Mouse (Mus musculus): ENCODE measurements around the gene Trim11. TPM values are rescaled to one million over a fixed set of nuclear protein-coding genes. Genes with fewer than 3 reads are reported as not detected.

Trim11 gene
- total RNA-seq (2017): 21.0 and 27.6 TPM in 2 replicates

DNA sequence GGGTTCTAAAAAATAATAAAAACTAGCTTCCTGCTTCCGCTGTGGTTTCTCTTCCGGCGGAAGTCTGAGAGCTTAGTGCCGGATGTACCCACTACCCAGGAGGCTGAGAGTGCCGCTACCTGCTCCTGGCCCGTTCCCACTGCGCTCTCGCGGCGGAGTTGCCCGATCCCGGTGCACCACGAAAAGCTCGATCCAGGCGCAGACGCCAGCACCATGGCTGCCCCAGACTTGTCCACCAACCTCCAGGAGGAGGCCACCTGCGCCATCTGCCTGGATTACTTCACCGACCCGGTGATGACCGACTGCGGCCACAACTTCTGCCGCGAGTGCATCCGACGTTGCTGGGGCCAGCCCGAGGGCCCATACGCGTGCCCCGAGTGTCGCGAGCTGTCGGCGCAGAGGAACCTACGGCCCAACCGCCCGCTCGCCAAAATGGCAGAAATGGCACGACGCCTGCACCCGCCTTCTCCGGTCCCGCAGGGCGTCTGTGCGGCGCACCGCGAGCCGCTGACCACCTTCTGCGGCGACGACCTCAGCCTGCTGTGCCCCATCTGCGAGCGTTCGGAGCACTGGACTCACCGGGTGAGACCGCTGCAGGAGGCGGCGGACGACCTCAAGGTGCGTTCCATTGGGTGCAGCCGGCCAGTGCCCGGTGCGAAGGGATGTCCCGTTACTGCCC, at the start of gene Trim11:
TSS of gene Trim11 (plus strand) at position 67 of the 679 bp plus-strand sequence.
- ATAC-seq (replicated peaks in 1 of 2; ENCODE audit: insufficient read depth in 1 of 2, low FRiP score in 2 of 2, low TSS enrichment in 1 of 2, low read depth in 1 of 2, poor library complexity in 2 of 2, severe bottlenecking in 2 of 2): peak; percentile 40 to 54

- ATAC-seq (replicated peaks in 1 of 2; ENCODE audit: insufficient read depth in 1 of 2, low FRiP score in 2 of 2, low TSS enrichment in 1 of 2, low read depth in 1 of 2, poor library complexity in 2 of 2, severe bottlenecking in 2 of 2): no peak
Measured at GRCm38 (mm10) chr11:58929055-58929454, 48.8 kb upstream of the Trim11 start.

GRCm38 (mm10) chr11:58929641-58930040, 48.3 kb upstream of the Trim11 start:
- no peak for ATAC-seq (replicated peaks in 1 of 2; ENCODE audit: insufficient read depth in 1 of 2, low FRiP score in 2 of 2, low TSS enrichment in 1 of 2, low read depth in 1 of 2, poor library complexity in 2 of 2, severe bottlenecking in 2 of 2)

DNA sequence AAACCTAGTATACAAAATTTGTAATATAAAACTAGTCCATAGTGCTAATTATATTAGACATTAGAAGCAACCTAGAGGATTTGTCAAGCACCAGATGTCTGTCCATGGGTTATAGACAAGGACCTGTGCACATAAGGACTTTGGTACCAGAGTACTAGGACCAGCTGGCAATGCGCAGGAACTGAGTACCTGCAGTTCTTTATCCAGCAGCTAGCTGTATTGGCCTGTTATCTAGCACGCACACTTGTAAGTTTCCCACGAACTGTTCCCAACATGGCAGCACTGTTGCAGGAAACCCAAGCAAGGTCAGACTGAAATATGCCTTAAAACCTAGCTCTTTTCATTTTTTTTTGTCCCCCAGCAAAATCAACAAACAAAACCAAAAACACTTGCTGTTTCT, 47.6 kb upstream of the Trim11 start:
- ATAC-seq (replicated peaks in 1 of 2; ENCODE audit: insufficient read depth in 1 of 2, low FRiP score in 2 of 2, low TSS enrichment in 1 of 2, low read depth in 1 of 2, poor library complexity in 2 of 2, severe bottlenecking in 2 of 2): no peak

- no peak for ATAC-seq (replicated peaks in 1 of 2; ENCODE audit: insufficient read depth in 1 of 2, low FRiP score in 2 of 2, low TSS enrichment in 1 of 2, low read depth in 1 of 2, poor library complexity in 2 of 2, severe bottlenecking in 2 of 2)
Measured at GRCm38 (mm10) chr11:58931576-58931975, 46.3 kb upstream of the Trim11 start.

GRCm38 (mm10) chr11:58937909-58938308, 40.0 kb upstream of the Trim11 start:
- ATAC-seq (replicated peaks in 1 of 2; ENCODE audit: insufficient read depth in 1 of 2, low FRiP score in 2 of 2, low TSS enrichment in 1 of 2, low read depth in 1 of 2, poor library complexity in 2 of 2, severe bottlenecking in 2 of 2): no peak

DNA sequence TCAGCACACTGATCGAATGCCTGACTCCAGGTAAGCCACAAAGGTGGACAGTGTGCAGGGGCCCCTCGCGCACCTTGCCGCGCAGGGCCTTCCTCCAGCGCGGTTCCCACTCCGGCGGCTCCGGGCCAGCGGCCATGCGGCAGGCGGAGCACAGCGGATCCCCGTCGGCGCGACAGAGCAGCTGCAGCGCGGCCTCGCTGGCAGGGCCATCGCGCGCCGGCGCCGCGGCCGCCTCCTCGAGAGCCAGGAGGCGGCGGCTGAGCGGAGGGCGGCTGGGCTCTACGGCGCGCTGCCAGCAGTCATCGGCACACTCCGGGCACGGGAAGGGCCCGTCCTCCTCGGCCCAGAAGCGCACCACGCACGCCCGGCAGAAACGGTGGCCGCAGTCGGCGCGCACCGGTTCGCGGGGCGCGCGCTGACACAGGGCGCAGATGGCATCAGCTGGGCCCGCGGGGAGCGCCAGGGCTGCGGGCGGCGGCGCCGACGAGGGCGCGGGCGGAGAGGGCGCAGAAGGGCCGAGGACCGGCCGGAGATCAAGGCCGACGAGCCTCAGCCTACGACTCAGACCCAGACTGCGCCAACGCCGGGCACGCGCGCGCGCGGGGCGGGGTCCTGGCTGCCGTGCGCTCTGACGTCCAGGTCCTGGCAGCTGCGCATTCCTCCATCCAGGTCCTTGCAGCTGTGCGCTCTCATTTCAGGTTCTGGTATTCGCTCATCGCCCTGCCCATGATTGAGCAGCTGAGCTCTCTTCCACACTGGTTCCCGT, 39.4 kb upstream of the Trim11 start, which contains the start of gene Rnf187:
TSS of gene Rnf187 (minus strand) at position 595 of the 766 bp plus-strand sequence.
- peak; percentile 93 to 94 for ATAC-seq (replicated peaks in 1 of 2; ENCODE audit: insufficient read depth in 1 of 2, low FRiP score in 2 of 2, low TSS enrichment in 1 of 2, low read depth in 1 of 2, poor library complexity in 2 of 2, severe bottlenecking in 2 of 2)

- no peak for ATAC-seq (replicated peaks in 1 of 2; ENCODE audit: insufficient read depth in 1 of 2, low FRiP score in 2 of 2, low TSS enrichment in 1 of 2, low read depth in 1 of 2, poor library complexity in 2 of 2, severe bottlenecking in 2 of 2)
Measured at GRCm38 (mm10) chr11:58939088-58939439, 38.8 kb upstream of the Trim11 start.

GRCm38 (mm10) chr11:58944136-58944535, 33.8 kb upstream of the Trim11 start:
- no peak for ATAC-seq (replicated peaks in 1 of 2; ENCODE audit: insufficient read depth in 1 of 2, low FRiP score in 2 of 2, low TSS enrichment in 1 of 2, low read depth in 1 of 2, poor library complexity in 2 of 2, severe bottlenecking in 2 of 2)

GRCm38 (mm10) chr11:58947306-58947705, 30.6 kb upstream of the Trim11 start:
- no peak for ATAC-seq (replicated peaks in 1 of 2; ENCODE audit: insufficient read depth in 1 of 2, low FRiP score in 2 of 2, low TSS enrichment in 1 of 2, low read depth in 1 of 2, poor library complexity in 2 of 2, severe bottlenecking in 2 of 2)

DNA sequence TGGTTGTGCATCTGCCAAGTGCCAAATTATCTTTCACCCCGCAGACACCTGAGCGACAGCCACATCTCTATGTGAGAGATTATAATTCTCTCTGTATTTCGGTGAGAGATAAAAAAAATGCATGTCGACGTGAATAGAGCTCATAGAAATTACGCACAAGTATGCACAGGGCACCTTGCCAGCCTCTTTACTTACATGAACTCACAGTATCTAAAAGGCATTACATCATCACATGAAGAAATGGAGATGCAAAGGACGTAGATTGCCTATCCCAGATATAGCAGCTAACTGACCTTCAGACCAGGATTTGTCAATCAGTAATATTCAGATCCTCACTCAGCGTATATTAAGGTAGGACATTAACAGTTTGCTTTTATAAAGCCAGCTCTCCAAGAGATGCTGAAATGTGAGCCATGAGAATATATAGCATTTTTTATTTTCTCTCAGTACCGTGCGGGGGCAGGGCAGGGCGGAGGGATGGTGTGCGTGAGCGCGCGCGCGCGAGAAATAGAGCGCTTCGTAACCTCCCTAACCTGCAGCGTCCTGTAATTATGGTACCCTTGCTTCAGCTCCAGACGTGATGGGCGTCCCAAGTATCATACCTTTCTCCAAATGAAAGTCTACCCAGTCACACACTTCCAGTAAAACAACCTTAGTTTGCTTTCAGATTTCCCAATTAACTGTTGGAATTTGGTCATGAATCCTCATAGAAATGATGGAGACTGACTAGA, 29.9 kb upstream of the Trim11 start:
- ATAC-seq (replicated peaks in 1 of 2; ENCODE audit: insufficient read depth in 1 of 2, low FRiP score in 2 of 2, low TSS enrichment in 1 of 2, low read depth in 1 of 2, poor library complexity in 2 of 2, severe bottlenecking in 2 of 2): 0 out of 4 replicates have a peak, but pooled peaks of 1 of the 2 experiments have one; percentile 47

DNA sequence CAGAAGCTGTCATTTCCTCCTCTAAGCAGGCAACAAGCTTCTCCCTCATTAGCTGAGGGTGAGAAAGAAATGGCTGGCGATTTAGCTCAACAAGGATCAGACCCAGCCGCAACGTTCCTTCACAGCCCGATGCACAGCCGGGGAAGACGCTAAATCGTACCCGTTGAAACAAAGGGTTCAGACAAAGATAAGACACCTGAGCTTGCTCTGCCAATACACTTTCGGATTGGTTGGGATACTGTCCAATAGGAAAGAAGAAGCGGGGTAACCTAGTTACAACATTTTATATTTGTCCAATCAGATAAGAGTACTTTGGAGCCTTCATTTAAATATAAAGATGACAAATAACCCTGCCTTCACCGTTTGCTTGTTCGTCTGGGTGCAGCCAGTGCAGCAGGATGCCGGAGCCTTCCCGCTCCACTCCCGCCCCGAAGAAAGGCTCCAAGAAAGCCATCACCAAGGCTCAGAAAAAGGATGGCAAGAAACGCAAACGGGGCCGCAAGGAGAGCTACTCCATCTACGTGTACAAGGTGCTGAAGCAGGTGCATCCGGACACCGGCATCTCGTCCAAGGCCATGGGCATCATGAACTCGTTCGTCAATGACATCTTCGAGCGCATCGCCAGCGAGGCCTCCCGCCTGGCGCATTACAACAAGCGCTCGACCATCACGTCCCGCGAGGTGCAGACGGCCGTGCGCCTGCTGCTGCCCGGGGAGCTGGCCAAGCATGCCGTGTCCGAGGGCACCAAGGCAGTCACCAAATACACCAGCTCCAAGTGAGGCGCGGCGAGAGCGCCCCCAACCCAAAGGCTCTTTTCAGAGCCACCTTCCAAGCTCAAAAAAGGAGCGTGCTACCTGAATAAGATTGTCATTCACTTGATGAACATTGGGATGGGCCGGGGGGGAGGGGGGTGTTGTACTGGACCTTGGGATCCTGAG, 29.1 kb upstream of the Trim11 start, which contains the start of gene Hist3h2ba:
TSS of gene Hist3h2ba (plus strand) at position 379 of the 938 bp plus-strand sequence.
- ATAC-seq (replicated peaks in 1 of 2; ENCODE audit: insufficient read depth in 1 of 2, low FRiP score in 2 of 2, low TSS enrichment in 1 of 2, low read depth in 1 of 2, poor library complexity in 2 of 2, severe bottlenecking in 2 of 2): peak; percentile 71 to 83

GRCm38 (mm10) chr11:58949480-58950431, 28.1 kb upstream of the Trim11 start:
- no peak for ATAC-seq (replicated peaks in 1 of 2; ENCODE audit: insufficient read depth in 1 of 2, low FRiP score in 2 of 2, low TSS enrichment in 1 of 2, low read depth in 1 of 2, poor library complexity in 2 of 2, severe bottlenecking in 2 of 2)

- no peak for ATAC-seq (replicated peaks in 1 of 2; ENCODE audit: insufficient read depth in 1 of 2, low FRiP score in 2 of 2, low TSS enrichment in 1 of 2, low read depth in 1 of 2, poor library complexity in 2 of 2, severe bottlenecking in 2 of 2)
Measured at GRCm38 (mm10) chr11:58951210-58951609, 26.7 kb upstream of the Trim11 start.

GRCm38 (mm10) chr11:58953351-58954169, 24.3 kb upstream of the Trim11 start:
- ATAC-seq (replicated peaks in 1 of 2; ENCODE audit: insufficient read depth in 1 of 2, low FRiP score in 2 of 2, low TSS enrichment in 1 of 2, low read depth in 1 of 2, poor library complexity in 2 of 2, severe bottlenecking in 2 of 2): peak in 1 of 2 experiments; percentile 10; a peak in 1 of 4 replicates
